Mouse (Mus musculus) midbrain, embryonic 12.5 days (tissue): ENCODE data around the gene Gm9733. TPM values are rescaled to one million over a fixed set of nuclear protein-coding genes. Genes with fewer than 3 reads are reported as not detected.

Experiments used
- polyA plus RNA-seq: library from polyadenylated mRNA; unstranded; fragments of >200 nt; fragmentation: Nextera tagmentation; extraction: Ambion mirVana; gene quantifications from 2 replicates; pipeline ENCODE4 v1.2.1, GENCODE M21; 2016

The Gm9733 gene
- polyA plus RNA-seq, 1 experiment from 2014 or later = not detected

Other genes starting within 250 kb of the Gm9733 start
- gene Sirpb1a, start 94.2 kb upstream of the Gm9733 start, polyA plus RNA-seq = not detected in 2 replicates
- gene Sirpb1b, start 242.8 kb upstream of the Gm9733 start, polyA plus RNA-seq = not detected in 2 replicates